Mouse (Mus musculus) spleen, postnatal 4 days (tissue): ENCODE results near the gene Tcea2.

Experiments
- DNase-seq, 2 experiments: peaks; one replicate each; pipeline ENCODE4 v3.0.0; 2022; ENCODE audit warnings: low spot score in 2 of 2

The Tcea2 gene

GRCm38 (mm10) chr2:181679951-181680715 is at the start of gene Tcea2:
Gene Tcea2 (plus strand): TSS chr2:181680310.
- DNase-seq = peak; percentile 64 to 82

- no peak for DNase-seq
Observed at GRCm38 (mm10) chr2:181632624-181633023, 47.5 kb upstream of the Tcea2 start.

GRCm38 (mm10) chr2:181635865-181636264 is 44.2 kb upstream of the Tcea2 start:
- DNase-seq = no peak

GRCm38 (mm10) chr2:181644361-181644760 is 35.7 kb upstream of the Tcea2 start:
- peak; percentile 43 to 68 for DNase-seq

GRCm38 (mm10) chr2:181645666-181646065 is 34.4 kb upstream of the Tcea2 start:
- no peak for DNase-seq

- no peak for DNase-seq
Observed at GRCm38 (mm10) chr2:181646626-181647472, 33.3 kb upstream of the Tcea2 start.

- DNase-seq = no peak
Observed at GRCm38 (mm10) chr2:181648926-181649325, 31.2 kb upstream of the Tcea2 start.

- DNase-seq = no peak
Observed at GRCm38 (mm10) chr2:181653065-181653464, 27.0 kb upstream of the Tcea2 start.

- DNase-seq = no peak
Observed at GRCm38 (mm10) chr2:181653523-181653922, 26.6 kb upstream of the Tcea2 start.

GRCm38 (mm10) chr2:181656734-181657133 is 23.4 kb upstream of the Tcea2 start, which contains the start of gene Gm29797:
Gene Gm29797 (plus strand): TSS chr2:181657034.
- DNase-seq = no peak

- no peak for DNase-seq
Observed at GRCm38 (mm10) chr2:181657441-181657840, 22.7 kb upstream of the Tcea2 start.

- no peak for DNase-seq
Observed at GRCm38 (mm10) chr2:181658528-181658927, 21.6 kb upstream of the Tcea2 start.

GRCm38 (mm10) chr2:181658930-181659555 is 21.1 kb upstream of the Tcea2 start:
- DNase-seq = peak; percentile 42 to 70

- DNase-seq = peak; percentile 75 to 85
Observed at GRCm38 (mm10) chr2:181659609-181660055, 20.5 kb upstream of the Tcea2 start.

GRCm38 (mm10) chr2:181662620-181663297 is 17.4 kb upstream of the Tcea2 start:
- DNase-seq = no peak

- DNase-seq = no peak
Observed at GRCm38 (mm10) chr2:181663298-181663630, 16.8 kb upstream of the Tcea2 start.

- no peak for DNase-seq
Observed at GRCm38 (mm10) chr2:181670285-181670912, 9.7 kb upstream of the Tcea2 start.

- no peak for DNase-seq
Observed at GRCm38 (mm10) chr2:181670913-181671311, 9.2 kb upstream of the Tcea2 start.

GRCm38 (mm10) chr2:181671326-181671725 is 8.8 kb upstream of the Tcea2 start, which contains the start of gene Sox18:
Gene Sox18 (minus strand): TSS chr2:181671640.
- DNase-seq = no peak

GRCm38 (mm10) chr2:181671984-181672383 is 8.1 kb upstream of the Tcea2 start:
- no peak for DNase-seq

- DNase-seq = no peak
Observed at GRCm38 (mm10) chr2:181673501-181673900, 6.6 kb upstream of the Tcea2 start.
